Mouse (Mus musculus) embryo, embryonic 9.5 days (tissue): ENCODE data around the gene Asah2.
"Not testable (repeated sequence)": the region's sequence is repeated elsewhere in the genome, so short reads cannot be mapped to it uniquely, and the experiment has no call there.

Experiments
- DNase-seq: peaks from one replicate; pipeline ENCODE4 v3.0.0-alpha.2; 2017; ENCODE audit errors: extremely low spot score

Gene Asah2

DNA sequence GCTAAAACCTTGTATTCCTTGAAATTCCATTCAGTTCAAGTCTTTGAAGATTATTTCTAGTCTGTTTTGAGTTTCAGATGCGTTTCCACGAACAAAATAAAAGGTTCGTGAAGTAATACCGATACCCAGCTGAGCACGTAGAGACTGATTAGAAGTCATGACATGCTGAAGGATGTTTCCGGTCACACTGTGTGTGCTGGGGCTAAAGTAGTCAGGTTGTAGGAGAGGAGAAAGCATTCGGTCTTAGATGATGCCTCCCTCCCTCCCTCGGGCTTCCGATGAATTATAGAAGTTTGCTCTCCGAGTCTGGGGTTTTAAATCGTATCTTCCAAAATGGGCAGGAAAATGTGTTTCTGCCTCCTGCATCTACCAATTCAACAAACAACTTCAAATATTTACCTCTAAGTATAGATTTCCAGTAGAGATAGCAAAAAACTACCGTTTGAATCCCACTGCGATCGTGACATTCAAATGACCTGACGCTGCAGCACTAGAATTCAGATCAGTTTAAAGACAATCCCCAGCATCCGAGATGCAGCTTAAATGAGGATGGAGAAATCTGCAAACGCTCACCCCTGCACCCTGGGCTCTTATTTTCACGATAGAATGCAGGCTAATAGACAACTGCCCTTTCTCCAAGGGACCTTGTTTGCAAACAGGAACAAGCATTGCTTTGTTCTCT lies 5.6 kb downstream of the Asah2 start:
- no peak for DNase-seq

DNA sequence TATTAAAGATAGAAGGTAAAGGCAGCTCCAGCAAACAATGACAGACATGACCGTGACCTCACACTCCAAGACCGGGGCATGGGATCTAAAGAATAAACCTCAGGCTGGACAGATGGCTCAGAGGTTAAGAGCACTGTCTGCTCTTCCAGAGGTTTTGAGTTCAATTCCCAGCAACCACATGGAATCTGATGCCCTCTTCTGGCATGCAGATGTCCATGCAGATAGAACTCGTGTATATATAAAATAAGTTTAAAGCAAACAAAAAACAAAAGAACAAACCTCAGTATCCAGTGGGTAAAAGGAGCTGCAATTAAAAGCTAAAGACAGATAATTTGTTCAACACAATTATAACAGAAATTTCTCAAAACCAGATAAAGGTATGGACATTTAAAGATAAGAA lies 9.4 kb downstream of the Asah2 start:
- no peak for DNase-seq

DNA sequence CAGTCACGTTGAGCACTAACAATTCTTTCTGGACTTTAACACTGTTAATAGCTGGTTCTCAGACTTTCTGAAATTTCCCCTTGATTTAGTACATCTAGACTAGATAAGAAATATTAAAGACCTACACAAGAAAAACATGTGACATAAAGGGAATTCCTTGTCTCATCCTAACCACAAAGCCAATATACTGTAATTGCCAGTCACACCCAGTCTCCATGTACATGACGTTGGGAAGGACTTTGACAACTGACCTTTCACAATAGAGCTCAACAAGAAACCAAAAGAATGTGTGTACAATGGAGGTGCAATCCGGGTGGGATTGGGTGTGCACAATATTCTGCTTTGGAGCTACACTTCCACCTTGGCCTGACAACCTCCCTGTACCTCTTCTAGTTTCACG lies 15.7 kb downstream of the Asah2 start:
- DNase-seq: no peak

DNA sequence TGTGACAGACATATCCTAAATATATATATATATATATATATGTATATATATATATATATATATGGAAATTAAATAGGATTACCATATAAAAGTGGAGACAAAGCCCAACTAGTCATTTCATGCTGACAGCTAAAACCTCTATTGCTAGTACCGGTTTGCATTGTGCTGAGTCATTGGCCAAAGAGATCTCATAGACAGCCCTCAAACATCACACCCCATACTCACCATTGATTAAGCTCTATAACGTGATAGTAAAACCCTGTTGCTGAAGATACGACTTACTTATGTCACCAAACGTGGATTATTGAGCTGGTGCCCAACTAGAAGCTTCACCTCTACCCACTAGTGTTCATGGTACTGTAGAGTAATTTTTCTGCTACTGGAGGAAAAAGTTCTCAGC lies 17.2 kb downstream of the Asah2 start:
- no peak for DNase-seq

DNA sequence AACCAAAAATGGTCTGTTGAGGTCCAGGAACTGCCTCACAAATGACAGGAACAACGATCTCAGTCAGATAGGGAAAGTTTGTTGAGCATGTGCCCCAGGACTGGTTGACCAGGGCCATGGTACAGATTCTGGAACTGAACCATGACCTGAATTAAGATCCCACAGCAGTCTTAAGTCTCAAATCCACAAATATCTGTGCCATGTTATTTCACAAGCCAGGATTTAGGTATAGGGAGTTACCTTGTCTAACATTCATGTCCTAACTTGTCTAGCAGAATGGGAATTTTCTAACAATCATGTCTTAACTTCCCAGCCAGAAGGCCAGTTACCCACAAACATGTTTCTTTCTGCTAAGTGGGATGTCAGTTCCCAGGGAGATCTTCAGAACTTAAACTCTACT lies 19.4 kb downstream of the Asah2 start:
- no peak for DNase-seq

DNA sequence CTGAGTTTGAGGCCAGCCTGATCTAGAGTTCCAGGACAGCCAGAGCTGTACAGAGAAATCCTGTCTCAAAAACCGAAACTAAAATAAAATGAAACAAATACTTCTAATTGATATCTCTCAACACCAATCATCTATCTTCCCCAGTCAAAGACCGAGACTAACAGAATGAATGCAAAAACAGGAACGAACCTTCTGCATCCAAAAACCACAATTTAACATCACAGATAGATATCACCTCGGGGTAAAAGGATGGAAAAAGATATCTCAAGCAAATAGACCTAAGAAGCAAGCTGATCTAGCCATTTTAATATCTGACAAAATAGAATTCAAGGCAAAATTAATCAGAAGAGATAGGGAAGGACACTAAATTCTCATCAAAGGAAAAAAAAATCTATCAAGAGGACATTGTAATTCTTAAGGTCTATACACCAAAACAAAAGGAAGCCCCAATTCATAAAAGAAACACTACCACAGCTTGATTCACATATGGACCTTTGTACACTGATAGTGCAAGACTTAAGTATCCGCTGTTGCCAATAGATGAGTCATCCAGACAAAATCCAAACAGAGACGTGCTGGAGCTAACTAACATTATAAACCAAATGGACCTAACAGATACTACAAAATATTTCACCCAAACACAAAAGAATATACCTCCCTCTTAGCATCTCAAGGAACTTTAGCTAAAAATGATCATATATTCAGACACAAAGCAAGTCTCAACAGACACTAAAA lies 20.1 kb downstream of the Asah2 start:
- DNase-seq: no peak

DNA sequence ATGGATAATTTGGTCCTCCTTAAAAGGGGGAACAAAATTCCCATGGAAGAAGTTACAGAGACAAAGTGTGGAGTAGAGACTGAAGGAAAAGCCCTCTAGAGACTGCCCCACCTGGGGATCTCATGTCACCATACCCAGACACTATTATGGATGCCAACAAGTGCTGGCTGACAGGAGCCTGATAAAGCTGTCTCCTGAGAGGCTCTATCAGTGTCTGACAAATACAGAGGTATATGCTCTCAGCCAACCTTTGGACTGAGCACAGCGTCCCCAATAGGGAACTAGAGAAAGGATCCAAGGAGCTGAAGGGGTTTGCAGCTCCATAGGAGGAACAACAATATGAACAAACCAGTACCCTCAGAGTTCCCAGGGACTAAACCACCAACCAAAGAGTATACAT lies 23.2 kb downstream of the Asah2 start:
- not testable (repeated sequence) for DNase-seq

DNA sequence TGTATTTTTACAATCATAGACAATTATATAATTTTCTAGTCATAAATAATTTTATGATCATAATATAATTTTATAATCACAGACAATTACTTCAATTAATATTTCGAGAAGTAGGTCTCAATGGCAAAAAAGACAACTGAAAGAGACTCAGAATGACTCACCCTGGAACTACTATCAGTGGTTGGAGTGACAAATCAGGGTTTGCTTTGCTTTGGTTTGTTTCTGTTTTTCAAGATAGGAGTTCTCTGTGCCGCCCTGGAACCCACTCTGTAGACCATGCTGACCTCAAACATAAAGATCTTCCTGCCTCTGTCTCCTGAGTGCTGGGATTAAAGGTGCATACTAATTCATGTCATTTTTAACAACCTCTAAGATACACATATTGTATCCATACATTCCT lies 37.7 kb downstream of the Asah2 start:
- DNase-seq: no peak

DNA sequence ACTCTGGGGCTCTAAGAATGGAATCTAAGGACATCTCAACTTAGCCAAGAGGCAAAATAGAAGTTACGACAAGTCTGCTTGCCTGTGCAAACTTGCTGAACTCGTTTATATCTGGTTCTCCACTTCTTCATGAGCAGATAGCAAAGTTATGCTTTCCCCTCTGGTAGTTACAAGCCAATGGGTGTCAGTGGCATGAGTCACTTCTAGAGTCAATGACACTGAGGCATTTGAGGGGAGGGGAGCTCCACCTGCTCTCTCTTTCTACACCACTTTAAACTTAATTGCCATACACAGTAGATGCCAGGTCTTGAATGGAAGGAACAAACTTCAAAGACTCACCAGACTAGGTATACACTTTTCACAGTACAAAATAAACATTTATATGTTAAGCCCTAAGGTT lies 38.4 kb downstream of the Asah2 start:
- DNase-seq: no peak

DNA sequence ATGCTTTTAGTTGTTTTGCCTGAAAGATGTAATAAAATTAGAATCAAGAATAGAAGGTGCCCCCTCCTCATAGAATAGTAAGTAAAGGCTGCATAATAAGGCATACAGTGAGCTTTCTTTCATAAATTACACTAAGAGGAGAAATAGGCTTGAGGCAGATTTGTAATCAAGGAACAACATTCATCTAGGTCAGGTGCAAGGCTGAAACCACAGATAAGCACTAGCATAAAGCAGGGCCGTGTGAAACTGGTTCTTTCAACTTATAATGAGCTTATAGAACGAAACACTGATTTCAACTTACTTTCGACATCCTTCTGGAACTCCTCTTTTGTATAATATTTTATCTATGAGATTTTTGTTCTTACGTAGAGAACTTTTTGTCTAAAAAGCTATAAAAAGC lies 40.3 kb downstream of the Asah2 start:
- no peak for DNase-seq

DNA sequence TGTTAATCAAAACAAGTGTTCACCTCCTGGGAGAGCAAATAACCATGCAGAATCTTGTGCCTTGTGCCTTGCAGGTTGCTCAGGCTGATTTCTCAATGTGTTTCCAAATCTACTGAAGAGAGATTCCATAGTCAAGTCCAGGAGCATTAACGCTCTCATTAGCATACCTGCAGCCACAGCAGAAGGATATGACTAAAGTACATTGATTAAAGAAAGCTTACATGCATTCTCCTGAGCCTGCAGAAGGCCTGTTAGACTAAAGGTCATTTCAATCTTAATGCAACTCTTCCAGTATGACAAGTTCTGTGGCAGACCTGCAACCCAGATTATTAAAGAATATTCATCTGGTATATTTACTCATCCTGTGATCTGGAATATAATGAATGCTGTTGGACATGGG lies 46.7 kb downstream of the Asah2 start:
- no peak for DNase-seq

DNA sequence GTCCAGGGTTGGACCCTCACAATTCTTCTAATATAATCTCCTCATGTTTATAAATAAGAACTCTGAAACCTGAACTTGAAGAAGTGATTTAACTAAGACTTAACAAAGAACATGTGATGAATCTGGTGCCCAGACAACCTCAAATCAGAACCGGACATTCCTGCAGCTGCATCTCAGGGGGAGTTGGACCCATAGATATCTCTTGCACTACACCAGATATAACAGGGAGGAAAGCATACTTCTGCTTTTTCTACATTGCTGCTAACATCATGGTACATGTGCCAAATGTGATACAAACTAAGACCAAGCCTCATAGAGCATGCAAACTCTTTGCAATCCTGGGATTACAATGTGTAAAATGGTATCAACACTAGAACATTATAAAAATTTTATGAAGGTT lies 51.8 kb downstream of the Asah2 start:
- DNase-seq: no peak

DNA sequence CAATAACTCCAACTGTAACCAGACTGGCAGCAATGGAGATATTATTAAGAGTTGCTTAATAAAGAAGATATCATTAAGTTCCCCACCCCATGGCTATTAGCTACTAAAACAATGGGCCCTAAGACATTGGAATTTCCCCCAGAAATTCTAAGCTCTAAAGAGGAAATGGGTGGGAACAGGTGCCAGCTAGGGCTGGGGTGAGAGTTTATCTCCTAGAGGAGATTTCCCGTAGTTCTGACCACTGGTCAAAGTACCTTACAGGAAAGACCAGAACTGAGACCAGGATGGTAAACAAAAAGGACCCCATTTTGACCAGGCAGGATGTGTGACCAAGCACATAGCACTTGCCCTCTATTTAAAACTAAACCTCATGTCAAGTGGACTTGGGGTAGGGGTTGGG lies 52.3 kb downstream of the Asah2 start:
- no peak for DNase-seq

DNA sequence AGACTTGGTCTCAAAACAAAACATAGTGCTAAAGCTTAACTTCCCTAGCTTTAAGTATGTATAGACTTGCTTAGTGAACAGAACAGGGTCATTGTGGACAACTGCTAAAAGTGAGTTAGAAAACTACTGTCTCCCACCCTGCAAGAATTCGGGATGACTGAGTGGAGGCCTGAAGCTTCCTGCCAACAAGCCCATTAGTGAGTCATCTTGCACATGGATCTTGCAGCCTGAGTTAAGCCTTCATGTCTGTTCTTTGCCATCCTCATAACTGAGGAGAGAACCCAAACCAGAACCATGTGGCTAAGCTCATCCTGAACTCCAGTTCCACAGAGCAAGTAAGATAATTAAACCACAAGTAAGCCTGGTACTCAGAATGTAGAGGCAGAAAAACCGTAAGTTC lies 56.8 kb downstream of the Asah2 start:
- no peak for DNase-seq

DNA sequence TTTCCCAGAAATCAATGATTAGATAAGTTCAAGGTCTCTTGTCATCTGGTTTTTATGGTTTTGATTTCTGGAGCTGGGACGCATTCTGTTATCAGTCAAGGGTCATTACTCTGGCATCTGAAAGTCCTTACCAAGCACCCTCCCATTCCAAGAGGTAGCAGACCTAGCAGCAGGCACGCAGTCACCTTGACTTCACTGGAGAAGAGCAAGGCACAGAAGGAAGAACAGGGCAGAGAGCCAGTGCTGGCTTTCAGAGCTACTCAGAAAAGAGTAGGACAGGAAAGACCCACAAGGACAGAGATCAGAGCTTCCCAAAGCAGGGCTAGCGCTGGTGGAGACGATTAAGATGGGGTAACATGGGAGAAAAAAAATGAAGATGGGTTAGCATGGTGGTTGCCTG lies 75.1 kb downstream of the Asah2 start:
- no peak for DNase-seq

DNA sequence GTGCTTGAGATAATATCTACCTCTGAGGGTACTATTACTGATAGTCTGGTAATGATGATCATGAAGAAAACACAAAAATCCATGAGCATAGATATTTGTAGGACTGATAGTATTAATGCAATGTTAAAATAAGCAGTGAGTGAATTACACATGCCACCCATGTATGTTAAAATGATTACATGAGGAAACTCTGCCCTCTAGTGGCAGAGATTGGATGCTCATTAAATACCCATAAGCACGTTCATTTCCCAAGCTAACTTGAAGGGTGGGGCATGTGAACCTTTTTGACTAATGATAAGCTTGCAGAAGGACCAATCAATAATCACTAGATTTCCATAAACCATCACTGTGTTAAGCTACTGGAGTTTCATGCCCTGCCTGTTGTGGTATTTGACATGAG lies 77.6 kb downstream of the Asah2 start:
- peak; percentile 45 for DNase-seq

DNA sequence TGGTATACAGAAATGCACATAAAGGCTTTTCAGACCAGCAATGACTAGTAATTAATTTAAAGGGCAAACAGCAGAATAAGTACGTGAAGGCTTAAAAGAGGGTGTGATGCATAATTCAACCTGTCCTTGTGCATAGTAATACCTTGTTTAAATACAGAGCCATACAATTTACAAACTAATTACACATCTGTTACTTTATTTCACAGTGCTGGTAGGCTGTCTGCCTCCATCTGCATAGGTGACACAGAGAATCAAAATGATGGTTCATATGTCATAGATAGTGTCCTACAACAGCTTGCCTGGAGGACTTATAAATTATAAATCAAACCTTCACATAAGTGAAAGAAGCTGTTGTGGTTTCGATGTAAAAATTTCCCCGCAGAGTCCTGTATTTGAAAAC lies 82.6 kb downstream of the Asah2 start:
- no peak for DNase-seq

DNA sequence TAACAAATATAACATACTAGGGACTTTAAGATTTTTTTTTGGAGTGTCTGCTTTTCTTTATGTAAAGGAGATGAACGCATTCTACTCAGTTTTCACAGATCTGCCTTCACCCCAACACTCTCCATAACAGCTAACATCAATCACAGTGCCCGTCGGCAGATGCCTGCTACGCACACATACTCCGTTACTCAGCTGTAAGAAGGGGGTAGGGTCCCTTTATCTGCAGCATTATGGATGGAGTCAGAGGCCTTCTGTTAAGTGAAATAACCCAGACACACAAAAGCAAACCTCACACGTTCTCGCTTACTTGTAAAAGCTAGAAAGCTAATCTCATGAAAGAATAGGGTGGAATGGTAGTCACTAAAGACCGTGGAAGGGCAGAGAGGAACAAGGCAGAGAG lies 88.3 kb downstream of the Asah2 start:
- DNase-seq: peak; percentile 15

DNA sequence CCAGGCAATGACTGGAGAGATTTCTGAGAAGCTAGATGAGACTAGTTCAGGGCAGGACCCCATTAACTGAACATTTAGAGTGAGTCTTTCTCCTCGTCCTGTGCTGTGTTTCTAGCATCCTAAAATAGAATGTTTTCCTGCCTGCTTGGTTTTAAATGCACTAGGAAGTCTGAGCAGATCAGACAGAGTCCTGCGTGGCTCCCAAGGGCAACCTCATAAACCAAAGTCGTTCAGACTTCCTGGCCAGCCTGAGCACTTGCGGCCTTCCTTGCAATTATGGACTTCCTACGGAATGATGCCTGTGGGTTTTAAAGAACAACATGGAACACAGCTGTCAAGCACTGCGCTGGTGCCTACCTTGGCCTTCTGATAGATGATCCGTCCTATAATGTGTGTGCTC lies 89.4 kb downstream of the Asah2 start:
- DNase-seq: no peak

DNA sequence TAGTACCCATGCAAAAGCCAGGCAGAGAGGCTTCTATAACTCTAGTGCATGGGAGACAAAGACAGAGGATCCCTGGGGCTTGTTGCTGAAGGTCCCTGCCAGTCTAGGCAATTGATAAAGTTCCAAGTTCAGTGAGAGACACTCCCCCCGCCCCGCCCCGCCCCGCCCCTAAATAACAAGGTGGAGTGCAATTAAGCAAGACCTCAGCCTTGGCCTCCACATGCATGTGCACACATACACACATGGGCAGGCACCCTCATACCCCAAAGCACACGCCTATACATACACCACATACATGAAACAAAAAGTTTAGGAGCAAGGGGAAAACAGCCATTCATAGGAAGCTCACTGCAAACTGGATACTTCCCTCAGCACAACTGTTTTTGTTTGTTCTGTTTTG lies 90.0 kb downstream of the Asah2 start:
- DNase-seq: no peak

DNA sequence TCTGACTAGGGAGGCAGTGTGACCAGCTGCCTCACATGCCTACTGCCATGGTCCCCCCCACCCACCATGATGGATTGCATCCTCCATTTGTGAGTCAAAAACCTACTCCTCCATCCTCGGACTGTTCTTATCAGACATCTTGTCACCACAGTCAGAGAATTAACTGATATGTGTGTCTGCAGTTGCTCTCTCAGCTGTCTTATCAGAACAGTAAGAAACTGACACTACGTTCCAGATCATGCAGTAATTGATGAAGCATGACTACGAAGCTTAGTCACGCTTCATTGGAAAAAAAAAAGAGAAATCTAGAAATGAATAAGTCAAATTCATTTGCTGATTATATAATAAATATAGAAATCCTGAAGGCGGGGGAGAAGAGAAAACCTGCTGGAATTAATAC lies 105.4 kb downstream of the Asah2 start:
- no peak for DNase-seq

DNA sequence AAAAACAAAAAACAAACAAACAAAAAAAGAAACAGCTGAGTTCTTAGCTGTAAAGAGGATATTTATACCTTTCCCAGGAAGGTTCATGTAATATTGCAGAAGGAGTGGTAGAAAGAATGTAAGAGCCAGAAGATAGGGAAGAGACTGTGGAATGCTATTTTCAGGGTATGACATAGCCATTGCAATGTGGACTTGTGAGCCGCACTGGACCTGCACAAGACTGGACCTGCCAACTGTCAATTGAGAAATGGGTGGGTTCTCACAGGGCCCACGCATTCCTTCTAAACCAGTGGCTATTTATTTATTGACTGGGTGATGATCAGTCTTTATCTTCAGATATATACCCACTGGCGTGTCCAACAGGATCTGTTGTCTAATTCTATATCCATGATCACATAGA lies 111.1 kb downstream of the Asah2 start:
- no peak for DNase-seq

DNA sequence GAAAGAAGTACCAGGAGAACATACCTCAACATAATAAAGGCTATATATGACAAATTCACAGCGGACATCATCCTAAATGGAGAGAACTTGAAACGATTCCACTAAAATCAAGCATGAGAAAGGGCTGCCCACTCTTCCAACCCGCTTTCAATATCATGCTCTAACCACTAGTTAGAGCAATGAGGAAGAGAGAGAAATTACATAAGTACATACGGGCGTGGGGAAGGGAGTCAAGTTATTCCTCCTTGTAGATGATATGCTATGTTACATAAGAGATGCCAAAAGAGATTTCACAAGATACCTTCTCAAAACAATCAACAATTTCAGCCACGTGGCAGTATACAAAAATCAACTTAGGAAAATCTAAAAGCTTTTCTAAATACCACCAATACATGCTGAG lies 117.0 kb downstream of the Asah2 start:
- no peak for DNase-seq

DNA sequence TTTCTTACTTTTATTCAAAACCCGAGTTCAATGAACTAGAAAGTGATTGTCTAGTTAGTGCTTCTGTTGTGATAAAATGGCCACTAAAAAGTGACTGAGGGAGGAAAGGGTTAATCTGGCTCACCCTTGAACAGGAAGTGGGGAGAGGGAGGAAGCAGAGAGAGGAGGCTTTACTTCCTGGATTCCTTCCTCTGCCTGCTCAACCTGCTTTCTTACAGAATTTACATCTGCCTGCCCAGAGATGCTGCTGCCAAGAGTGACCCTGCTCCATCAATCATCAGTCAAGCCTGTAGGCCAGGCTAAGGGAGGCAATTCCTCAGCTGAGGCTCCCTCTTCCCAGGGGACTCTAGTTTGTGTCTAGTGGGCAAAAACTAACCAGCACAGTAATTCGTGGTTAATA lies 132.1 kb downstream of the Asah2 start:
- DNase-seq: no peak
